Mouse (Mus musculus) E14TG2a.4 (cell line): ENCODE results near the gene Ehf.

ENCODE experiments used
- CTCF ChIP-seq: conservative IDR thresholded peaks from 2 replicates; pipeline ENCODE4 v1.5.1; 2014; ENCODE audit warnings: low read length
- NANOG ChIP-seq: IDR thresholded peaks from 2 replicates; pipeline ENCODE4 v1.6.1; 2014; ENCODE audit warnings: borderline replicate concordance, low read length, mixed read lengths
- POU5F1 ChIP-seq: IDR thresholded peaks from 2 replicates; pipeline ENCODE4 v1.6.1; 2014; ENCODE audit warnings: low read length, borderline replicate concordance

DNA sequence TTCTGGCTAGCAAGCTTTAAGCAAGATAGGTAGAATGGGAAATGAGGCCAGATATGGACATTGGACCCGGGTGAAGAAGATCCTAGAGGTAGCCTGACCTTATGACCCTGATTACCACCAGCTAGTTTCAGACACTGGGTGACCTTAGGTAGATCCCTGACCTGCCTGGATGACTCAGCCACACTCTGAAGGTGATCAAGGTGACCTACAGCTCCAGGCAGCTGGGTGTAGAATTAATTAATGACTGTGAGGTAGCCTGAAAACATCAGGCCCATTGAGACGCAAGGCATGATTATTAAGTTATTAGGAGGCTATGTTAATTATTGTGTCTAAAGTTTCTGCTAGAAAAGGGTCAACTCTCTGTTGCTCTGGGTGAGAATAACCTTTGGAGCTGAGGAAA is 82.2 kb downstream of the Ehf start:
- TF ChIP-seq CTCF, result no peak
- TF ChIP-seq POU5F1, result no peak
- TF ChIP-seq NANOG, result no peak
